Mouse (Mus musculus): ENCODE results near the gene Gys2.
"Not testable (repeated sequence)": the region's sequence is repeated elsewhere in the genome, so short reads cannot be mapped to it uniquely, and the experiment has no call there.

The Gys2 gene

GRCm38 (mm10) chr6:142472801-142473203, at the start of gene Gys2:
Gene Gys2, minus strand, starts transcription at chr6:142473109.
- no peak for DNase-seq (ENCODE audit: low spot score)

DNA sequence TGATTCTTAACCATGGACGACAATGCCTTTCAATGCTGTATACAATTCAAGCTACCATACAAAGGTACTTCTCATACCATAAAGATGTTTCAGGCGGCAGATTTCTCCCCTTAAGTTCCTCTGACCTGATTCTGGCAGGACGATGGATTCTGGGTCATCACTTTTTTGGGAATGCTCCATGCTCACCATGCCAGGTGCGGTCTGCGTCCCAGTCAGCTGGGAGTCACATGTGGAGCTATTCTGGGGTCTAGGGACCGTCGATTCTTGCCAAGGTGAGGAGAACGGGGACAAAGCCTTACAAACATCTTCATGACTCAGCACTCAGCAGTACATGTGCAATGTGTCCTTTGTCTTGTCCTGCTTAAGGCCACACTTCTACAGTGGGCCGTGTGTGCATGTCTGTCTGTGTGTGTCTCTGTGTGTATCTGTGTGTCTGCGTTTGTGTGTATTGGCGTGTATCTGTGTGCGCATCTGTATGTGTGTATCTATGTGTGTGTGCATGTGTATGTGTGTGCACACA, 48.7 kb upstream of the Gys2 start:
- DNase-seq (ENCODE audit: low spot score): no peak

DNA sequence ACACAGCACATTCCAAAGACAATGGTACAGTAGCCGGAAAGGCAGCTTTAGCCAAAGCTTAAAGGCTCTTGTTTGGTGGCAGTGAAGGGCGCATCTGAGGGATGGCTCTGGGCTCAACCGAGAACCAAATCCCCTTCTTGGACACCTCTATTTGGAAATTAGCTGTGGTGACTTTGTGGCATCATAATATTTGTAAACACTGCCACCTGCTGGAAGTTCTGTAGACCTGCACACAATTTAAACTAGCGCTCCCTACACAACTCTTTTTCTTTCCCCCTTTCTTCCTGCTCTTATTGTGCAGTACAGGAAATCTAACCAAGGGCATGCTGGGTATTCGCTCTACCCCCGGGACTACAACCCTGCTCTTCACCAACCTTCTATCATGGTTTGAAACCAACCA, 46.2 kb upstream of the Gys2 start:
- no peak for DNase-seq (ENCODE audit: low spot score)

- DNase-seq (ENCODE audit: low spot score): not testable (repeated sequence)
These were observed 42.5 kb upstream of the Gys2 start for GRCm38 (mm10) chr6:142515379-142515778.

DNA sequence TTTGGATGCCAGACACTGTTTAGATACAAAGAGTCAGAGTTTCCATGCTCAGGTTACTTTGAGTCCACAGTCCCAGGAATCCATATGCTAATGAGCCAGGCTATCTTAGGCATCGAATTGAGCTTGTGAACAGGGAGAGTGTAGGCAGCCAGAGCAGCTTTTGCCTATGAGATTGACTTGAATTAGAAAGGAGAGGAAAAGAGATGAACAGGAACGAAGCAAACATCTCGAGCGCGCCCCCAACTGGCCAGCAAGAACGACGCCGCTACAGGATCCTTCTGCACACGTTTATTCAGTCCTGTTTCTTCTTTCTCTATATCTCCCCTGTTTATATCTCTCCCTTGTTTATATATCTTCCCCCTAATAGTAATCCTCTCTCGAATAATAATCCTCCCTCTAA, 42.0 kb upstream of the Gys2 start:
- DNase-seq (ENCODE audit: low spot score): peak; percentile 63

DNA sequence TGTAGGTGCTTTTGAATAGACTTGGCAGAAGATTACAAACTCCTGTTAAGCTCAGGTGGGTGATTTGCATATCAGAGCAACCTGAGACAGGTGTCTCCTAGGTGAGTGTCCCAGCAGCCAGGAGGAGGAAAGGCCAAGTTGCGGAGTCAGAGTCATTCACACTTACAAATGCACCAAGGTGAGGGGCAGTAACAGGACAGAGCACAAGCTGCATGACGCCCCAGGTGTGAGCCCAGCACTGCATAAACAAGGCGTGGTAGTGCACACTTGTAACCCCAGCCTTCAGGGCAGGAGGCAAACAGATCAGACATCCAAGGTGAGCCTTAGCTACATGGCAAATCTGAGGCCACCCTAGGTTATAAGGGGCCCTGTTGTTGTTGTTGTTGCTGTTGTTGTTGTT, 40.0 kb upstream of the Gys2 start:
- DNase-seq (ENCODE audit: low spot score): no peak

DNA sequence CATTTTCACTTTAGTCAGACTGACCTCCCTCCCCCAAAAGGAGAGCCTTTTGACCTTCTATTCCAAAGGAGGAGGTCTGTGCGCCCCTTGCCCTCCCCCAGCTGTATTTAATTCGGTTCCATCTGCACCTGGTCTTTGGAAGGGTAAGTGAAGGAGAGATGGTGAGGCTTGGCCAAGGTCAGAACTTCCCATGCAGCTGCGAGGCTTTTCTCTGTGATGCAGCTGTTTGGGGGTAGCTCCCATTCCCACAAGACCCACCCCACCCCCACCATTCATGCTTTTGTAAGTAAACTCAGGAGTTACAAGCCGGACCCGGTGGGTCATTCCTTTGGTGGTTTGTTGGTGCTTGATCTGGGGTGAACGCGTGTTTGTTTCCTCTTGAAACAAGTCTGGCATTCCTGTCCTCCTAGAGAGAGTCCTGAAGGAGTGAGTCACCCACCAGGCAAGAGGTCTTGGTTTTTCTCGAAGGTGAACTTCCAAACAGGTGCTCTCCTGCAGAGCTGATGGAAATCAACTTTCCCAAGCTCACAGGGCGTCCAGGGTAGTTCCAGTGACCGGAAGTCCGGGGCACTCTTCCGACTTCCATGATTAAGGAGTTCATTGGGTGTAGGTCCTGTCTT, 38.7 kb upstream of the Gys2 start:
- DNase-seq (ENCODE audit: low spot score): no peak

DNA sequence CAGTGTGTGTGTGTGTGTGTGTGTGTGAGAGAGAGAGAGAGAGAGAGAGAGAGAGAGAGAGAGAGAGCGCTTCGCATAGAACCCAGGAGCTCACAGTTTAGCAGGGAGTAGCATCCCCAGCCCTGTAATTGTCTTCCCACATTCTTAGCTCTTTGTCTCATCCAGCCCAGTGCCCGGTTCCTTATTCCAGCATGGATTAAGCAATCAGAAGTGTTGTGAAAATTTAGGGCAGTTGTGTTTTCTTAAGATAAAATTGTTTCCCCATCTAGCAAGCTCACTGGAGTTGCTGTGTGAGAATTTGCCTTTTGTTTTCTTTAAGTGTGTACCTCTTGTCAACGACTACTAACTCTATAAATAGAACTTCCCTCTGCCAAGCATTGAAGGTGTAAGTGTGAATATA, 35.8 kb upstream of the Gys2 start:
- no peak for DNase-seq (ENCODE audit: low spot score)

GRCm38 (mm10) chr6:142507785-142508162, 34.9 kb upstream of the Gys2 start, which contains the start of gene Ldhb:
Gene Ldhb, minus strand, starts transcription at chr6:142507957.
- peak; percentile 89 for DNase-seq (ENCODE audit: low spot score)

- peak; percentile 34 for DNase-seq (ENCODE audit: low spot score)
These were observed 34.3 kb upstream of the Gys2 start for GRCm38 (mm10) chr6:142507033-142507784.

DNA sequence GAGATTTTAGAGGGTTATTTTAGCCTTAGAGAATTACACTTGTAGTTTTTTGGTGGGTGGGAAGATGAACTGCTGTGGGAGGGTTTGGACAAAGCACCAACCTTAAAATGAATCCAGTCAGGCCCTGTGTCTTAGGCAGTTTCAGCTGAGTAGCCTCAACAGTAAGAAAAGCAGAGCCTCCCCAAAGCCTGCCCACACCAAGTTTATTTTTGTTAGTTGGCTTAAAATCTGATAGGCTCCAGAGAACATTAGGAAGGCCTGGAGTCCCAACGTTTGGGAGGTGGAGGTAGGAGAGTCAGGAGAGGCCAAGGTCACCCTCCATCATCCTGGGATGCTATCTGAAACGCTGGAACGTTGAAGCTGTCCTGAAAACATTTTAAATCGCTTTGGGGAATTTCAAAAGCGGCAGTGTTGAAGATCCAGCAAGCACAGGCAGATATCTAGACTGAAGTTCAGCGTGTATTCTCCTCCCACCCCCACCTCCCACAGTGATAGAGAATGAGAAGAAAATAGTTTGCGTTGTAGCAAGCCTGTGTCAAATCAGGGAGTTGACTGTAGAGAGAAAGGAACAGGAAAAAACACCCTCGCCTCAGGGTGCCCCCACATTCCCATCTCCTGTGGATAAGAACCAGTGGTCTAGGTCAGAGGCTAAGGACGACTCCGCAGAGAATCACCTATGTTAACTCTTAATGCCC, 33.6 kb upstream of the Gys2 start:
- DNase-seq (ENCODE audit: low spot score): no peak

DNA sequence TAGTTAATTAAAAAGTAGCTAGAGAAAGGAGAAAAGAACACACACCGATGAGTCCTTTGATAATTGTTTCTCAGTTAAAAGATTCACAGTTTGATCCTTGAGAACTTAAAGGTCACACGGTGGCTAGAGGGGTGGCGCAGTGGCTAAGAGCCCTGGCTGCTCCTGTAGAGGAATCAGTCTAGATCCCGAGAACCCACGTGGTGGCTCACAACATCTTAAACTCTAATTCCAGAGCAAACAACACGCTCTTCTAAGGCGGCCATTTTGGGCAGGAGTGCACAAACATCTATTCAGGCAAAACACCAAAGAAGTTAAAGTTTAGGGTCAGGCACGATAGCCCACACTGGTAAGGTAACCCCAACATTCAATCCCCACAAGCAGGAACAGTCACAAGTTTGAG, 30.7 kb upstream of the Gys2 start:
- DNase-seq (ENCODE audit: low spot score): no peak

- DNase-seq (ENCODE audit: low spot score): no peak
These were observed 29.7 kb upstream of the Gys2 start for GRCm38 (mm10) chr6:142502519-142503125.

GRCm38 (mm10) chr6:142490114-142490513, 17.2 kb upstream of the Gys2 start:
- not testable (repeated sequence) for DNase-seq (ENCODE audit: low spot score)

- no peak for DNase-seq (ENCODE audit: low spot score)
These were observed 14.7 kb upstream of the Gys2 start for GRCm38 (mm10) chr6:142487638-142488037.

DNA sequence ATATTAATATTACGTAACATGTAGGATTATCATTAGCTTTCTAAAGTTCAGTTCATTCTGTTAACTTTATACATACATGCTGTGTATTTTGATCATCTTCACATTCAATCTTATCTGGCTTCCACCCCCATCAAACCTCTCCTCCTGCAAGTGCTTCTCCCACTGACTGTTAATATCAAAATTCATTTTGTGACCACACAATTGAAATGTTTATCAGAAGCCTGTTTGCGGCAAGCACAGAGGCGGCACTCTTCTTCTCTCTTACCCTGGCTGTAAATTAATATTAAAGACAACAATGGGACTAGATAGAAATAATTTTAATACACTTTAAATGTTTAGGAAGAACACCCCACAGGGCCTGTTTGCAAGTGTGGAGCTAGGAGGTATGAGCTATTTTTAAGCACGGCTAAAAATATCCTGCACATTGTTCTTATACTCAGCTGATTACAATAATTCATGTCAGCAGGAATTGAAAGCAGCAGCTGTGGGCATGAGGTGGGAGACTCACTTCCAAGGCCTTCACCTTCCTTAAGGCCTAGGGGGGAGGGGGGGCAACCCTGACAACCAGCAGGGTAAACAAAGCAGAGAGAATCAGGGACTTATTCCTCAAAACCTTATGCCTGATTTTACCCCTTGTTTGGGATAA, 12.7 kb upstream of the Gys2 start:
- DNase-seq (ENCODE audit: low spot score): no peak

- no peak for DNase-seq (ENCODE audit: low spot score)
These were observed 4.3 kb upstream of the Gys2 start for GRCm38 (mm10) chr6:142477239-142477638.

GRCm38 (mm10) chr6:142471141-142471540, 1.8 kb downstream of the Gys2 start:
- DNase-seq (ENCODE audit: low spot score): no peak

GRCm38 (mm10) chr6:142469602-142470001, 3.3 kb downstream of the Gys2 start:
- no peak for DNase-seq (ENCODE audit: low spot score)

DNA sequence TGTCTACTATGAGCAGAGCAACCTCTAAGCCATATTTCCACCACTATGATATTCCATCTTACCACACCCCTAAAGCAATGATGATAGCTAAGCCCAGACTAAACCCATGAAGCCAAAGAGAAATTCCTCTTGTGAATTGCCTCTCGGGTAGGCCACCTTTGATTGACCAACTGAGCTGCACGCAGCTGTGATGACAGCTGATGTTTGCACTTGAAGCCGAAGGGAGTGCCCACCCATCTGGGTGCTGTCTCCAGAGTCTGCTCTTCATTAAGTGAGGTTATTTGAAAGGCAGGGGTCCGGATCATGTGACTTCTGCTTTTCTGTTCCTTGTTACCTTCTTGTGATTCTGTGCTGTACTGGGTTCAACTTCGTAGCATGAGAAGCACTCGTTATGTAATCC, 10.7 kb downstream of the Gys2 start:
- DNase-seq (ENCODE audit: low spot score): no peak

DNA sequence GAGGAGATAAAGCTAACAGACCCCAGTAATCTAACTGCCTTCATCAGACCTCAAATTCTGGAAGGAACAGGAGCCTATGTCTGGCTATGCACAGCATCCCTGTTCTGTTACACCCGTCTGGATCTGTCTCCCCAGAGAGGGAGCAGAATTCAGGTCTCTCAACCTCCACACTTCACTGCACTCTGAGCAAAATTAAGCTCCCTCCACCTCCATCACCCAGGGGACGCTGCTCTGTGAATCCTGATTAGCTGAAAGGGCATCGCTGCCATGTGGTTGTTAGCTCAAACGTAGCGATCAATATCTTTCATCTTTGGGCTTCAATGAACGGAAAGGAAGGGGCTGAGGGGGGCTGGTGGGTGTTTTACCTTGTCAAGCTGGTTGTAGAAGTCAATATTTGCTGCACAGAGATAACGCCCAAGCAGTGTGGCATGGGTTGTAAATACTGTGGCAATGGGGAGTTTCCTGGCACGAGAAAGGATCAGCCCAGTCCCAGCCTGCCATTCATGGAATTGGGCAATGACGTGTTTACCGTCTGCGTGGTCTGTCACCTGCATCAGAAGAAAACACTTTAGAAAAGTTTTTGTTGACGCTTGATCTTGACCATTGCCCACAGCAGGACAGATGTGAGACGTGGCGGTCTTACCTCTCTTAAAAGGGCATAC, 13.8 kb downstream of the Gys2 start:
- no peak for DNase-seq (ENCODE audit: low spot score)

Measured in ovary, postnatal 36 days (tissue).